Mouse (Mus musculus): Measurements from ENCODE around the gene Zfp341.

GRCm38 (mm10) chr2:154693941-154694256, 80.8 kb downstream of the Zfp341 start:
- TF ChIP-seq CTCF (conservative IDR thresholded peaks at IDR 0.05 in 1 of 2, IDR thresholded peaks at IDR 0.05 in 1 of 2; ENCODE audit: low read depth in 2 of 2, low read length in 2 of 2): no peak
- no peak for TF ChIP-seq ZKSCAN1 (IDR thresholded peaks at IDR 0.05; ENCODE audit: borderline replicate concordance, low read depth, low read length)
- no peak for TF ChIP-seq EP300 (IDR thresholded peaks at IDR 0.05; ENCODE audit: low read length)

All from CH12.LX (cell line).